Mouse (Mus musculus): ENCODE measurements around the gene AU022751. TPM values are rescaled to one million over a fixed set of nuclear protein-coding genes. Genes with fewer than 3 reads are reported as not detected.

AU022751 gene
- total RNA-seq (2012; rRNA removed) (not detected in 2 replicates), total RNA-seq (2014; rRNA removed) (not detected in 2 replicates), polyA plus RNA-seq (2012; ENCODE audit: insufficient read length, low read depth) (not detected in 2 replicates)

DNA sequence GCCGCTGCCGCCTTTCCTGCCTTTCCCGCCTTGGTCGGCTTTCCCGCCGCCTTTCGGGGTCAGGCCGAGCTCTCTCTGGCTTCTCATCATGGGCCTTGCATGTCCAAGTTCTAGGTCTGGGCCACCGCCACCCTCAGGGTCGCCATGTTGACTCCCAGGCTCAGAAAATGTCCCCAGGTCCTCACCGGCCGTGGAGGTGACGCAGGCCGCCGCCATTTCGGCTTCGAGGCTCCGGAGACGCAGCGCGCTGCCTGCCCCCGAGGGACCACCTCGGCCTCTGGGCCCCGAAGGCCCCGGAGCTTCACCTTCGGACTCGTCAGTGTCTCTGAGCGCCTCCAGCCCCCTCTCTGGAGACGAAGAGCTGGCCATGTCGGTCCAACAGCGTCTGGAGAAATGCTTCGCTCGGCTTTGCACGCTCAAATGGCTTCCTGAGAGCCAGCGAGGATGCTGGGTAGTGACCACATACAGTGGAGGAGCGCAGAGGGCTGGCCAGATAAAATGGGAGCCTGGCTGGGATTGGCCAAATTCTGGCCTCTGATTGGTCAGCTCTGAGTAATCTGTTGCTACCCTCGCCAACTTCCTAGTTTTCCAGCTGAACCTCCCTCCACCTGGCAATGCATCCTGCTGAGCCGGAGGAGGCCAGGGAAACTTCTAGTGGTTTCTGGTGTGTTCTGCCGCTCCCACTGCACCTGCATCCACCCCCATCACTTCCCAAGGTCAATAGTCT lies at the start of gene AU022751:
Gene AU022751, minus strand, starts transcription at position 466 of the 727 bp plus-strand sequence.
- Histone ChIP-seq H3K79me2 (replicated peaks; ENCODE audit: control insufficient read depth, extremely low read depth, insufficient read depth, poor library complexity, severe bottlenecking) (no peaks in the 10 kb centered on the region), H3K4me3 (replicated peaks in 1 of 3; ENCODE audit: low read depth in 2 of 3, low read length in 2 of 3, poor library complexity in 1 of 3) (no peak within 1 kb of the TSS), H3K27me3 (replicated peaks) (no peaks in the 10 kb centered on the region), H3K36me3 (replicated peaks in 1 of 2; ENCODE audit: control insufficient read depth in 1 of 2, insufficient read depth in 1 of 2, low read length in 1 of 2) (no peaks in the 10 kb centered on the region), H3K4me2 (ENCODE audit: insufficient read depth, low read depth, poor library complexity, severe bottlenecking) (no peak within 1 kb of the TSS), H3K9me3 (replicated peaks; ENCODE audit: low read length) (peaks cover 5% of the 10 kb centered on the region), H3K4me1 (ENCODE audit: control insufficient read depth in 1 of 2, insufficient read depth in 2 of 2) (no peaks in the 10 kb centered on the region), H3K9ac (ENCODE audit: insufficient read depth, low read depth) (no peak within 1 kb of the TSS), H3K27ac (ENCODE audit: insufficient read depth, low read depth) (no peak within 1 kb of the TSS)
- dilution Hi-C loops (cut with MboI; ENCODE audit: extremely low pct_ligation_motif_present, extremely low pct_unique_long_range_greater_than_20kb, low sequenced_read_pairs) (no loop called here), in situ Hi-C loops (cut with MboI; ENCODE audit: low pct_ligation_motif_present, low pct_unique_long_range_greater_than_20kb, low sequenced_read_pairs) (no loop called here)
- TF ChIP-seq MXI1 (IDR thresholded peaks at IDR 0.05; ENCODE audit: low read depth, low read length) (no peak), IRF4 (IDR thresholded peaks at IDR 0.05; ENCODE audit: low read depth, low read length) (no peak), NELFE (IDR thresholded peaks at IDR 0.05; ENCODE audit: low read depth, low read length) (no peak), CTCF (conservative IDR thresholded peaks at IDR 0.05 in 1 of 2, IDR thresholded peaks at IDR 0.05 in 1 of 2; ENCODE audit: low read depth in 2 of 2, low read length in 2 of 2) (no peak), POLR2A (IDR thresholded peaks at IDR 0.05; ENCODE audit: low read depth, low read length) (no peak), RAD21 (IDR thresholded peaks at IDR 0.05; ENCODE audit: low read depth, low read length) (no peak), UBTF (IDR thresholded peaks at IDR 0.05; ENCODE audit: low read depth, low read length) (no peak), ZC3H11A (IDR thresholded peaks at IDR 0.05; ENCODE audit: low read depth, low read length) (no peak), MAZ (IDR thresholded peaks at IDR 0.05; ENCODE audit: low read depth, low read length) (no peak), ZMIZ1 (IDR thresholded peaks at IDR 0.05; ENCODE audit: low read depth, low read length) (no peak), ETS1 (conservative IDR thresholded peaks at IDR 0.05; ENCODE audit: low read depth, low read length) (no peak), EP300 (IDR thresholded peaks at IDR 0.05; ENCODE audit: low read length) (no peak), USF2 (conservative IDR thresholded peaks at IDR 0.05; ENCODE audit: low read depth, low read length) (no peak), CHD2 (IDR thresholded peaks at IDR 0.05; ENCODE audit: low read length) (no peak), MEF2A (IDR thresholded peaks at IDR 0.05; ENCODE audit: borderline replicate concordance, low read depth, low read length) (no peak), MAX (IDR thresholded peaks at IDR 0.05; ENCODE audit: low read length) (no peak), SMC3 (IDR thresholded peaks at IDR 0.05; ENCODE audit: low read depth, low read length) (no peak), BHLHE40 (IDR thresholded peaks at IDR 0.05; ENCODE audit: low read depth, low read length) (no peak)
- no peak for DNase-seq (ENCODE audit: extremely low read depth)

DNA sequence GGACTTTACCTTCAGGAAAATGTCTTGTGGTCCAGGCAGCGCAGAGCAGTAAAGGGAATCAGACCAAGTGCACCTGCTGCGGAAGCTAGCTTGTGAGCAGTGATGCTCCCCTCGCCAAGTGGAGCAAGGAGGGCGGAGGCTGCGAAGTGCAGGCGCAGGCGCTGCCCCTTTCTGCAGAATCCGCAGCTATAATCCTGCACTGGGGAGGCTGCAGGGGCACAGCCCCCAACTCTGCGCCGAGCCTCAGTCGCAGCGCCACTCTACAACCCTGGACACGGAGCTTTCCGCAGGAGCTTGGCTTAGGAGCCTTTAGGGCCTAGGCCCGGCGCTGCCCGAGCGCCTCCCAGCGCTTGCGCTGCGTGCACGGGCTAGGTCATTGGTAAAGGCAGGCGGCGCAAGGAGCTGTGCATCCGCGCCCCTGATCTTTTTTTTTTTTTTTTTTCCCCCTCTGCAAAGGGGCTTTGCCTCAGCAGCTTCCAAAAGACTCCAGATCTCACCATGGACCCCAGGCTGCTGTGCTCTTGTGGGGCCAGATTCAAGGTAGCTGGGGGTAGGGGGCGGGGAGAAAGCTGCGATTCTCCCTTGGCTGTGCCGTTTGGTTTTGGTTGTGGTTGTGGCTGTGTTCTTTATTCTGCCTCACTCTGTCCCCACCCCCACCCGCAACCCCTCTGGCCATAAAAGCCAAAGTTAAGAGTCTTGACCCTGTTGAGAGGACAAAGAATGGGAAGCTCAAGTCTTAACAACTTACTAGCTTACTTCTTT lies 9.0 kb upstream of the AU022751 start:
- Histone ChIP-seq H3K4me1 (ENCODE audit: control insufficient read depth in 1 of 2, insufficient read depth in 2 of 2) (no peaks in the 10 kb centered on the region), H3K36me3 (replicated peaks in 1 of 2; ENCODE audit: control insufficient read depth in 1 of 2, insufficient read depth in 1 of 2, low read length in 1 of 2) (no peaks in the 10 kb centered on the region), H3K9ac (ENCODE audit: insufficient read depth, low read depth) (no peak overlapping the region), H3K9me3 (replicated peaks; ENCODE audit: low read length) (no peaks in the 10 kb centered on the region), H3K79me2 (replicated peaks; ENCODE audit: control insufficient read depth, extremely low read depth, insufficient read depth, poor library complexity, severe bottlenecking) (no peaks in the 10 kb centered on the region), H3K27ac (ENCODE audit: insufficient read depth, low read depth) (no peak overlapping the region), H3K27me3 (replicated peaks) (no peaks in the 10 kb centered on the region), H3K4me2 (ENCODE audit: insufficient read depth, low read depth, poor library complexity, severe bottlenecking) (no peak overlapping the region), H3K4me3 (replicated peaks in 1 of 3; ENCODE audit: low read depth in 2 of 3, low read length in 2 of 3, poor library complexity in 1 of 3) (no peak overlapping the region)
- DNase-seq (ENCODE audit: extremely low read depth) = no peak
- in situ Hi-C loops (cut with MboI; ENCODE audit: low pct_ligation_motif_present, low pct_unique_long_range_greater_than_20kb, low sequenced_read_pairs) = no loop called here
- dilution Hi-C loops (cut with MboI; ENCODE audit: extremely low pct_ligation_motif_present, extremely low pct_unique_long_range_greater_than_20kb, low sequenced_read_pairs) = no loop called here
- TF ChIP-seq RCOR1 (conservative IDR thresholded peaks at IDR 0.05; ENCODE audit: low read depth, low read length) = no peak
